Mouse (Mus musculus): ENCODE results near the gene Tns1.
"Not testable (repeated sequence)": the region's sequence is repeated elsewhere in the genome, so short reads cannot be mapped to it uniquely, and the experiment has no call there.

Gene Tns1

DNA sequence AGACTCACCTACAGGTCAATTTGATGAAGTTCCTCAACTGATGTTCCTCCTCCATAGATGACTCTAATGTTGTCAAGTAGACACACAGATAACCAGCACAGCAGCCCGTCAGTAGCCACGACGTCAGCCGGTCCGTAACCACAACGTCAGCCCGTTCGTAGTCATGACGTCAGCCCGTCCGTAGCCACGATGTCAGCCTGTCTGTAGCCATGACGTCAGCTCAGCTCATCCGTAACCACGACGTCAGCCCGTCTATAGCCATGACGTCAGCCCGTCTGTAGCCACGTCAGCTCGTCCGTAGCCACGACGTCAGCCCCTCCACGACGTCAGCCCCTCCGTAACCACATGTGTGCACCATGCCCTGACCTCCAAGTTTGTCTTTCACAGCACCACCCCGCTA, 217.1 kb downstream of the Tns1 start:
- no peak for DNase-seq

DNA sequence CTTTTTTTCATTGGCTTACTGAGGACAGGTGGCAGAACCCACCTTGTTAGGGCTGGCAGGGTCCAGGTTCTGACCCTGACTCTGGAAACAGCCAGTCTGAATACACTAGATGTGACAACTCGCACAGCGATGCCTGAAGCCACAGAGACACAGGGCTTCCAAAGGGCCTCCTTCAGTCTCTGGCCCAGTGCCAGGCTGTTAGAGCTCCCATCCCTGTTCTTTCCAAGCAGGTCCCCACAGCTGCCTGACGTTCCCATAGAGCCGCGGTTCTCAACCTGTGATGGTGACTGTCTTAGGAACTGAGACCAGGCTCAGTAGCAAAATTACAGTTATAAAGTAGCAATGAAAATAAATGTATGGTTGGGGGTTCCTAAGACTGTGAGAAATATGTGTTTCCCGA, 217.9 kb downstream of the Tns1 start:
- no peak for DNase-seq

DNA sequence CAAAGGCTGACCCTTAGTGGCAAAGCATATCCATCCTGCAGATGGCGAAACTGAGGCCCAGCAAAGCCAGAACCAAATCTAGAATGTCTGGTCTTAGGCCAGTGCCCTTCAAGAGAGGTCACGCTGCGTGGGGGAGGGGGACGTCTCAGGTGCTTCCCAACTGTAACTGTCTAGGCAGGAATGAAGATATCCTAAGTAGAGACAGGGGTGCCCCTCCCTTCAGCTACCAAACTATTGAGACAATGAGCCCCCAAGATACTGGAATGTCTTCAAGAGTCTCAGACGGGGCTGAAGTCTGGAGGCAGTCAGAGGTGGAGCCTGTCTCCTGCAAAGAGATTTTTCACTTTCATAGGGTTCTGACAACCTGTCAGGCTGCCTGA, 218.4 kb downstream of the Tns1 start:
- no peak for DNase-seq

DNA sequence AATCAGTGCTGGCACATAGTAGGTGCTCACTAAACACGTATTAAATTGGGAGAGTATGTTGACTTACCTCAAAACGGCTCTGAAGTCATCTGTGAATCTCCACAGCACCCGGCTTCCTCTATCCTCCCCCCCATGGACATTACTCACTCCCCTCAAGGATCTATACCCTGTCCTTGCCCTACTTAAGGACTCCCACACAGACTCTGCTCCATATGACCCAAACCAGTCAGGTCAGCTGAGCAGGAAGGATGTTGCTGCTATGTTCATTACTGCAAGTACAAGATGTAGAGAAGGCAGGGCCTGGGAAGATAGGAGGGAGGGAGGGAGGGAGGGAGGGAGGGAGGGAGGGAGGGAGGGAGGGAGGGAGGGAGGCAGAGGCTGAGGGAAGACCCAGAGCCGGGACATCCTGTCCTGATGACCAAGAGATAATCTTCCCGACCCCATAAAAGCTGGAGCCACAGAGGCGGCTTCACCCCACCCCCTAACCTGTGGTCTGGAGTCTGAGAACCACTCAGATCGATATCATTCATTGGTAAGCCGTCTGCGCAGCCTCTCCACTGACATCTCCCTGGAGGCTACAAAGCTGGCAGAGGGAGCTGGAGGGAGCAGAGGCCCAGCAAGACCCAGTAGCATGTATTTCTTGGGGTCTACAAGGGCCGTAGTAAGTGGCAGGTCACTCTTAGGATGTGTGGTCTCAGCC, 219.0 kb downstream of the Tns1 start:
- no peak for DNase-seq

DNA sequence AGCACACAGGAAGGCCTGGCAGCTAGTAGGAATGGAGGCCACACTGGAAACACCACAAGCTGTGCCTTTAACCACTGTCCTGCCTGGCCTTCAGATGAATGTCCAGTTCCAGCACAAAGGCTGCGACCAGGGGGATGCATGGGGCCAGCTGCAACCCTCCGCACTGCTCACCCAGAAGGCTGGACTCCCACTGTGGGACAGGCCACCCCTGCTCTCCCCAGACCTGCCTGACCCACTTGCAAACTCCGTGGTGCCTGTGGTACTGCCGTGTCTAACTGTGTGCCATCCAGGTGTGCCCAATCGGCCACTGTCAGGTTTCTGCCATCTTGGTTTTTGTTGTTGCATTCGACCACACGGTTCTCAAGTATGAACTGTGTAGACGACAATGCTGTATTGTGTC, 219.6 kb downstream of the Tns1 start:
- no peak for DNase-seq

DNA sequence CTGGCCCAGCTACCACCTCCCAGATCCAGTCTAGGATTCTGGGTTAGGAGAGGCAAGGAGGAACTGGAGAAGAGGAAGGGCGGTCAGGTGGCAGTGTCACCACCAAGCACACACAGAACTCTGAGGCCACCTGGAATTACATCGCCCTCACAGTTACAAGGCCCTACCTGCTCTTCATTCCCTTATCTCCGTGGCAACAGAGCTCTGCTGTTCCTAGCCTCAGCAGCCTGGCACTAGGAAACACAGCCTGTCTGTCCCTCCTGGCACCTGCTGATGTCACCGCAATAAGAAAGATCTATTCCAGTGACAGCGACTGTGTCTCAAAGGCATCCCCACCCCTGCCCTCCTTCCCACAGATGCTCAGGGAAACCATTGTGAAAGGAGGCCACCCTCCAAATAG, 221.2 kb downstream of the Tns1 start:
- no peak for DNase-seq

DNA sequence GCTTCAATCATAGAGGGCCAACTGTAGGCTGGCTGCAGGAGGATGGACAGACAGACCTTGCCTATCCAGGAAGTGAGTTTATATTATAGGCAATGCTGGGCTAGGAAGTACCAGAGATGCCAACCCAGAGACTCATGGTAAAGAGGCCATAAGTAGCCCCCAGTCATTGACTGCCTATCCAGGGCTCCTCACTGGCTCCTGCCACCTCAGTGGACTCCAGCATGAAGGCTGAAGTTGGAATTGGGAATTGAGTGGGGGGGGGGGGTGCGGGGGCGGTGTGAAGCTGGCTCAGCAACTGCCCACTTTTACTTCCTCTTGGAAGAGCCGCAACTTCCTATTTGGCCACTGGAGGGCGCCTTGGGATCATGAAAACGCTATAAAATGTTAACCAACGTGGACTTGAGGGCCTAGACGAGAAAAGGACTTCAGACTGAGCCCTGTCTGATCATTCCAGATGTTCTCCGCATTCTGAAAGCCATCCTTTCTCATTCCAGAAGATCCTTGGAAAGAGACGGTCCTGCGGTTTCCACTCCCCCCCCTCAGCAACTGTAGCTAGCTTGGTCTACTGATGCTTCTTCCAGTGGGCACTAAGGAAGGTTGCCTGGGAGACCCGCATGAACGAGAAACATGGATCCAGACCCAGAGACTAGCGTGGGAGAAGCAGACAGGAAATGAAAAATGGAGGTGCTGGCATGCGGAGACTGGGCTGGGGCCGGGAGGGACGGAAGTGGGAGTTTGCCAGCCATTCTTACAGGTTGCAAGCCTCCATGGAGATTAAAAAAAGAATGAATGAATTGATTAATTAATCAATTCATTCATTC, 221.9 kb downstream of the Tns1 start:
- peak; percentile 87 for DNase-seq

DNA sequence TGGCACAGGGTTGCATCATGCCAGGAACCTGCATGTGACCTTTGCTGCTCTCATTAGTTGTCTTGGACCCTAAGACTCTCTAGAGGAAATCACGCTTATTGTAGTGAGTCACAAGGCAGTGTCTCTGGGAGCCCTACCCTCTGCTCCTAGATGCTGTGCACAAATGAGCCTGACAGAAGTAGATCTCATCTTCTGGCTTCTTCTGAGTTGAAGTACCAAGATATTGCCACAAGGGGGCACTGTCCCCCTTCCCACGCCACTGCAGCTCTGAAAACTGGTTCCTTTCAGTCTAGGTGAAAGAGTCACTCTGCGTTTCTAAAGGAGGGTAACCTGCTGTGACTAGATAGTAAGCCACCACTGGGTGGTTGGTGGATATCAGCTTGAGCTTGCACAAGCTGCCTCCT, 222.8 kb downstream of the Tns1 start:
- DNase-seq, result peak; percentile 83

DNA sequence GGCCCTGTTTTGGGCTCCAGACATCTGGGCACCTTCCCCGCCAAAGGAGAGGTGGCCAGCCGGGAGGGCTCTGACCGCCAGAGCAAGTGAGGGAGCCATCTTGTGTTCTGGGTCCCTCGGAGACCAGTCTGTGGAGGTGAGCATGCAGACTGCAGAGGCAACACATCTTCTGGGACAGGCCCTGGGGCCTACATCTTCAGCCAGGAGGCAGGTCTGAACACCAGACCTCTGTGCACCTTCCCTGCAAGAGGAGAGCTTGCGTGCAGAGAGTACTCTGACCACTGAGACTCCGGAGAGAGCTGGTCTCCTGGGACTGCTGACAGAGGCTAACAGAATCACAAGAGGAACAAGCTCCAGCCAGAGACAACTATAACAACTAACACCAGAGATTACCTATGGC, 228.8 kb downstream of the Tns1 start:
- not testable (repeated sequence) for DNase-seq

DNA sequence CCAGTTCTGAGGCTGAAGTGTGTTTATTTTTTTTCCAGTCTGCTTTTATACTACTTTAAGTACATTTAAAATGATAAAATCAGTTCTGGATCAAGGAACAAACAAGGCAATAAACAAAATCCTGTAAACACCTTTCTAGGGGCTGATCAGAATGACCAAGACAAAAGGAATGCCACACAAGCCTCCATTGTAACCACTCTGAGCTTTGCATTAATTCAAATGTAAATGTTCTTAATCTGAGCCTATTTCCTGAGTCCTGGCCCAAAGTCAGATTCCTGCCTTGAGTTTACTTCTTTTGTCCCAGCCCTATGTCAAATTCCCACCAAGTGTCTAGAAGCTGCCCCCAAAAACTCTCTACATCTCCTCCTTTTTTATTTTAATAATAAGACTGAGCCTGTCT, 243.5 kb downstream of the Tns1 start:
- no peak for DNase-seq

DNA sequence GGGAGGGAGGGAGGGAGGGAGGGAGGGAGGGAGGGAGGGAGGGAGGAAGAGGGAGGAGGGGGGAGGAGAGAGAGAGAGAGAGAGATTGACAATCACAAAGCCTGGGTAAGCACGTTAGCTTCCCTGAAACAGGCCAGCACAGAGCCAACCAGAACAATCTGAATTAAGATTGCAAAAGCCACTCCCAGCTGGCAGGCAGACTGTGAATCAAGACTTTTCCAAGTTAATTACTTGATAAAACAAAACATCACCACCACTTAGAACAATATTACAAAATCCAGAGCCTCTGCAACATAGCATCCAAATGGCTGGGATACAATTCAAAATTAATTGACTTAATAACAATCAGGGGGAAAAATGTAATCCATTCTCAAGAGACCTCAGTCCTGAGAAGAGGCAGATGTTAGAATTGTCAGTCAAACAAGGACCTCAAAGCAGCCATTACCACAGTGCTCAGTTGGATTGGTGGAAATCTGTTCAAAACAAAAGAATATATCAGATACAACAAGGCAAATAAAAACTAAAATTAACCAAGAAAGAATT, 248.5 kb downstream of the Tns1 start:
- peak; percentile 45 for DNase-seq

DNA sequence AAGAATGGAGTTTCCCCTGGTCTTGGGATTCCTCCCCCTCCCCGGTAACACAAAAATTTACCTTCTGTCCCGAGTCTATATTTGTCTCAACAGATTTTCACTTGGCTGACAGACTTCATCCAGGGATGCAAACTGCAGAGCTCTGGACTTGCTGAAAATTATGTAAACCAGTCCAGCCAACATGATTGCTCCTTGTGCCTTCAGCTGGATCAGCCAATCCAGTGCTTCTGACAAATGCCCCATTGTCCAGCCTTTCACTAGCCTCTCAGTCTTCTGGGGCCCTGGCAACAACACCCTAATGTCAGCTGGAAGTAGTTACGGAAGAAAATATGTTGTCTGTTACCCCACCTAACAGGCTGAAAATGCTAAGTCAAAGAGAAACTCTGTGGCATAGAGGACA, 259.9 kb downstream of the Tns1 start:
- no peak for DNase-seq

DNA sequence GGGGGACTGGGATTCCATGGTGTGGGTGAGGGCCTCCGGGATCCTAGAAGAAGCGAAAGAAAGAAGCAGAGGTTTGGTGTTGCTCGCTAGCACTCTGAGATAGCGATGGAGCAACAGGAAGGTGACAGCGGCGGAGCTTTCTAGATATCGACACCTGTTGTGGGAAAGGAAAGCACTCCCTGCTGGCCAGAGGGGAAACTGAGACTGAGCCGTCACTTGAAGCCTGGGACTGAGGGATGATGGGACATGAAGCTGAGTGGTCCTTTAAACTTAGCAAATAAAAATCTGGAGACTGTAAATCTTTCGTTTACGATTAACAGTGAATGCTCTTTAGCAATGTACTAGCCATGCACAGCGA, 261.2 kb downstream of the Tns1 start:
- DNase-seq, result no peak

DNA sequence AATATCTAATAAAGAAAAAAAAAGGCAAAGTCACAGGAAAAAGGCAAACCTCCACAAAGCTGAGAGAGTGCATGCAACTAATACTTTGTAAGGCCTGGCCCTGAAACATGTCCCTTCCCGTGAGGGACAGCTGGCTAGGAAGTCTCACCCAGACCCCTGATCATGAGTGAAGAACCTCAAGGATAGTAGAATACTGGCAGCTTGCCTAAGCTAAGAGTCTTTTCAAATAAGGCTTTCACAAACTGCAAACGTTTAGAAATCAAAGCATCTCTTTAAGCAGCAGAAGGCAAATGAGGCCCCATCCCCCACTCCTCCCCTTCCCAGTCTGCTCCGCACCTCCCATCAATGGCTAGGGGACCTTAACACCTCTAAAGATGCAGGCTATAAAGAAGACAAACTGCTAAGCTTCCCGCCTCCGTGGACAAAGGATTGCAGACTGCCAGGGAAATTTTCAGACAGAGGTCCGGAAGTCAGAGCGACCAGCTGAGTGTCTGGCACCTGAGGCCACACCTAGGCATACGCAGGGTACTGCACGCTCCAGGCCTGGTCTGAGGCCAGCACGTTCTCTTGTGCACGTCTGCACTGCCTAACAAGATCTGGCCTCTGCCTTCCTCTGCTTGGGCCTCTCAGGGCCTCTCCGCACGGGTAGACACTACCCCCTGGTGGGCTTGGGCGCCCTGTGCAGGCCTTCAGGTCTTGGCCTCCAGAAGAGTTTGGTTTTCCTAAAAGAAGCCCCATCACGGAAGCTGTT, 261.8 kb downstream of the Tns1 start:
- peak; percentile 69 for DNase-seq

DNA sequence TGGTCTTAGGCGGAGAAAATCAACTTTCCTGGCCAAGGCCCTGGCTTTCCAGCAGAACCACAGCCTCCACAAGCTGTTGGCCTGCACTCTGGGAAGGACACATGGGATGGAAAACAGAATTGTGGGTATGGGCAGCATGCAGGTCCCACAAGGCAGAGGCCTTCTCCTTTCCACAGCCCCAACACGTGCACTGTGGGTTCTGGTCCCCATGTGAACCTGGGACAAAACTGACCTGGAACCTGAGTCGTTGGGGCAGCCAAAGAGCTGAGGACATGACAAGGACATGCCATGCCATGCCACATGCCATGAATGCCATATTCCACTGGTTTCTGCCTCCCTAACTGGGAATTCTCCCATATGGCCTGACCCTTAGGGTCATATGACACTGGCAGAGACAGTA, 263.8 kb downstream of the Tns1 start:
- DNase-seq, result no peak
